Mouse (Mus musculus): ENCODE measurements around the gene Astn2. TPM values are rescaled to one million over a fixed set of nuclear protein-coding genes. Genes with fewer than 3 reads are reported as not detected.

Gene Astn2
- total and polyA plus RNA-seq, 3 experiments = not detected

GRCm38 (mm10) chr4:65367135-65367534 lies 1037.3 kb downstream of the Astn2 start:
- no peaks in the 10 kb centered on the region for H3K27me3 ChIP-seq (ENCODE audit: control insufficient read depth in 1 of 2, insufficient read depth in 2 of 2, low read length in 2 of 2)
- H3K4me3 ChIP-seq (ENCODE audit: control insufficient read depth in 1 of 2, insufficient read depth in 1 of 2, low read depth in 2 of 2, low read length in 2 of 2) = no peak overlapping the region
- no peak overlapping the region for H3K9ac ChIP-seq (ENCODE audit: control insufficient read depth, low read depth, low read length, poor library complexity, severe bottlenecking)
- H3K36me3 ChIP-seq (ENCODE audit: control insufficient read depth in 1 of 2, insufficient read depth in 2 of 2, low read length in 2 of 2) = no peaks in the 10 kb centered on the region
- TF ChIP-seq MXI1 (IDR thresholded peaks at IDR 0.05; ENCODE audit: low read depth, low read length) (no peak), EP300 (IDR thresholded peaks at IDR 0.05; ENCODE audit: low read depth in 1 of 2, low read length in 2 of 2) (no peak), MAZ (IDR thresholded peaks at IDR 0.05; ENCODE audit: low read depth, low read length) (no peak), TCF12 (IDR thresholded peaks at IDR 0.05; ENCODE audit: low read depth, low read length) (no peak), ETS1 (IDR thresholded peaks at IDR 0.05; ENCODE audit: low read depth, low read length) (no peak), ZC3H11A (IDR thresholded peaks at IDR 0.05; ENCODE audit: low read depth, low read length) (no peak), ZKSCAN1 (IDR thresholded peaks at IDR 0.05; ENCODE audit: low read depth, low read length) (no peak)
- no peaks in the 10 kb centered on the region for H3K9me3 ChIP-seq (replicated peaks; ENCODE audit: insufficient read depth, low read length)
- no peaks in the 10 kb centered on the region for H3K79me2 ChIP-seq (ENCODE audit: control insufficient read depth, insufficient read depth, low read length, poor library complexity)
- no peaks in the 10 kb centered on the region for H3K4me1 ChIP-seq (ENCODE audit: control insufficient read depth in 1 of 2, insufficient read depth in 2 of 2, low read length in 2 of 2)
- no peak overlapping the region for H3K27ac ChIP-seq (ENCODE audit: control insufficient read depth, low read depth, low read length)
- DNase-seq (ENCODE audit: low read depth, low spot score) = no peak

DNA sequence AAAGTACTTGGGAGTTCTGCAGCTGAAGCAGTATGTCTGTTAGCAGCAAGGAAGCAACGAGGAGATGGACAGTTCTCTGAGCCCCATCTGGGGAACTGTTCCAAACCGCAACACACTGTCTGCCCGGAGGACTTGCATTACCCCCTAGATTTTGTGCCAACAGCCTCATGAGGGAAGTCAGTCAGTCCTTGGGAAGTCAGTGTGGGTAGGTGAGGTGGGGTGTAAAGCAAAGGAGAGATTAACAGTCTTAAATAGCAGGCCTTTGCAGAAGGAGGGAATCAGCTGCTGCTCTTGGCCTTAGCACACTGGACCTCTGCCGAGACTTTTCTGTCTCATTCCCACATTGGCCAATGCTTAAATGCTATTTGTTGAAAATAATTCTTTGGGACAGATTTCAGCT lies 1049.8 kb downstream of the Astn2 start:
- no peak overlapping the region for H3K9ac ChIP-seq (ENCODE audit: control insufficient read depth, low read depth, low read length, poor library complexity, severe bottlenecking)
- no peaks in the 10 kb centered on the region for H3K36me3 ChIP-seq (ENCODE audit: control insufficient read depth in 1 of 2, insufficient read depth in 2 of 2, low read length in 2 of 2)
- DNase-seq (ENCODE audit: low read depth, low spot score) = no peak
- no peaks in the 10 kb centered on the region for H3K27me3 ChIP-seq (ENCODE audit: control insufficient read depth in 1 of 2, insufficient read depth in 2 of 2, low read length in 2 of 2)
- H3K9me3 ChIP-seq (replicated peaks; ENCODE audit: insufficient read depth, low read length) = no peaks in the 10 kb centered on the region
- no peak overlapping the region for H3K27ac ChIP-seq (ENCODE audit: control insufficient read depth, low read depth, low read length)
- no peak overlapping the region for H3K4me3 ChIP-seq (ENCODE audit: control insufficient read depth in 1 of 2, insufficient read depth in 1 of 2, low read depth in 2 of 2, low read length in 2 of 2)
- H3K4me1 ChIP-seq (ENCODE audit: control insufficient read depth in 1 of 2, insufficient read depth in 2 of 2, low read length in 2 of 2) = no peaks in the 10 kb centered on the region
- TF ChIP-seq GABPA (IDR thresholded peaks at IDR 0.05; ENCODE audit: low read depth, low read length) (no peak), CHD1 (IDR thresholded peaks at IDR 0.05; ENCODE audit: low read depth, low read length) (no peak), CHD2 (IDR thresholded peaks at IDR 0.05; ENCODE audit: low read length) (no peak), ZKSCAN1 (IDR thresholded peaks at IDR 0.05; ENCODE audit: low read depth, low read length) (no peak), TCF12 (IDR thresholded peaks at IDR 0.05; ENCODE audit: low read depth, low read length) (no peak), RAD21 (IDR thresholded peaks at IDR 0.05; ENCODE audit: low read depth, low read length) (no peak)
- no peaks in the 10 kb centered on the region for H3K79me2 ChIP-seq (ENCODE audit: control insufficient read depth, insufficient read depth, low read length, poor library complexity)

- no peak for DNase-seq (ENCODE audit: low read depth, low spot score)
- Histone ChIP-seq H3K27ac (ENCODE audit: control insufficient read depth, low read depth, low read length) (no peak overlapping the region), H3K9me3 (replicated peaks; ENCODE audit: insufficient read depth, low read length) (no peaks in the 10 kb centered on the region), H3K79me2 (ENCODE audit: control insufficient read depth, insufficient read depth, low read length, poor library complexity) (no peaks in the 10 kb centered on the region), H3K36me3 (ENCODE audit: control insufficient read depth in 1 of 2, insufficient read depth in 2 of 2, low read length in 2 of 2) (no peaks in the 10 kb centered on the region), H3K9ac (ENCODE audit: control insufficient read depth, low read depth, low read length, poor library complexity, severe bottlenecking) (no peak overlapping the region), H3K27me3 (ENCODE audit: control insufficient read depth in 1 of 2, insufficient read depth in 2 of 2, low read length in 2 of 2) (no peaks in the 10 kb centered on the region), H3K4me1 (ENCODE audit: control insufficient read depth in 1 of 2, insufficient read depth in 2 of 2, low read length in 2 of 2) (no peaks in the 10 kb centered on the region), H3K4me3 (ENCODE audit: control insufficient read depth in 1 of 2, insufficient read depth in 1 of 2, low read depth in 2 of 2, low read length in 2 of 2) (no peak overlapping the region)
- TF ChIP-seq MYC (IDR thresholded peaks at IDR 0.05; ENCODE audit: low read depth, low read length) (no peak), POLR2A (IDR thresholded peaks at IDR 0.05; ENCODE audit: control insufficient read depth in 1 of 2, insufficient read depth in 1 of 2, low read depth in 1 of 2, low read length in 2 of 2, poor library complexity in 1 of 2) (no peak), RAD21 (IDR thresholded peaks at IDR 0.05; ENCODE audit: low read depth, low read length) (no peak), RCOR1 (IDR thresholded peaks at IDR 0.05; ENCODE audit: low read depth, low read length) (no peak), TAL1 (IDR thresholded peaks at IDR 0.05; ENCODE audit: low read length) (no peak), ZMIZ1 (IDR thresholded peaks at IDR 0.05; ENCODE audit: low read depth, low read length) (no peak), POLR2AphosphoS2 (IDR thresholded peaks at IDR 0.05; ENCODE audit: low read length) (no peak), ZKSCAN1 (IDR thresholded peaks at IDR 0.05; ENCODE audit: low read depth, low read length) (no peak), TCF12 (IDR thresholded peaks at IDR 0.05; ENCODE audit: low read depth, low read length) (no peak), MAZ (IDR thresholded peaks at IDR 0.05; ENCODE audit: low read depth, low read length) (no peak), CHD1 (IDR thresholded peaks at IDR 0.05; ENCODE audit: low read depth, low read length) (no peak), UBTF (IDR thresholded peaks at IDR 0.05; ENCODE audit: borderline replicate concordance, insufficient read depth, low read depth, low read length) (no peak), BHLHE40 (IDR thresholded peaks at IDR 0.05; ENCODE audit: borderline replicate concordance, low read depth, low read length) (no peak), MAX (IDR thresholded peaks at IDR 0.05; ENCODE audit: low read length) (no peak), EP300 (IDR thresholded peaks at IDR 0.05; ENCODE audit: low read depth in 1 of 2, low read length in 2 of 2) (no peak), HCFC1 (IDR thresholded peaks at IDR 0.05; ENCODE audit: low read depth, low read length) (no peak), SMC3 (IDR thresholded peaks at IDR 0.05; ENCODE audit: low read depth, low read length) (no peak), MXI1 (IDR thresholded peaks at IDR 0.05; ENCODE audit: low read depth, low read length) (no peak), KAT2A (conservative IDR thresholded peaks at IDR 0.05; ENCODE audit: low read depth, low read length) (no peak), NELFE (IDR thresholded peaks at IDR 0.05; ENCODE audit: low read depth, low read length) (no peak)
These were observed 1053.9 kb downstream of the Astn2 start for GRCm38 (mm10) chr4:65350521-65350920.

Measured in MEL (cell line).